Mouse (Mus musculus) small intestine, adult 2 months (tissue): ENCODE results near the gene M6pr. TPM values are rescaled to one million over a fixed set of nuclear protein-coding genes. Genes with fewer than 3 reads are reported as not detected.

Source experiments
- H3K27ac ChIP-seq: fragments of 200-500 bp; 2 replicates; pipeline ENCODE4 v1.5.1; 2012; ENCODE audit warnings: low read depth, low read length, control low read depth, inconsistent platforms; ENCODE audit not compliant: insufficient read depth
- H3K27me3 ChIP-seq: fragments of 200-500 bp; 2 replicates; pipeline ENCODE4 v1.6.1; 2012; ENCODE audit warnings: mild to moderate bottlenecking, moderate library complexity, low read length, inconsistent platforms; ENCODE audit not compliant: control insufficient read depth, insufficient read depth
- H3K36me3 ChIP-seq: fragments of 200-500 bp; 2 replicates; pipeline ENCODE4 v1.6.1; 2012; ENCODE audit warnings: mild to moderate bottlenecking, low read length, control low read depth, inconsistent platforms; ENCODE audit not compliant: control insufficient read depth, insufficient read depth
- H3K4me1 ChIP-seq: fragments of 200-500 bp; 2 replicates; pipeline ENCODE4 v1.6.1; 2012; ENCODE audit warnings: low read length, inconsistent platforms, mixed read lengths; ENCODE audit not compliant: control insufficient read depth, insufficient read depth, insufficient read length
- H3K4me3 ChIP-seq: fragments of 200-500 bp; 2 replicates; pipeline ENCODE4 v1.5.1; 2012; ENCODE audit warnings: low read depth, mild to moderate bottlenecking, control low read depth, inconsistent platforms, low read length, moderate library complexity
- CTCF ChIP-seq: fragments of 200-500 bp; IDR thresholded peaks from 2 replicates; pipeline ENCODE4 v1.5.1; 2012; ENCODE audit warnings: low read depth, mild to moderate bottlenecking, control low read depth, inconsistent platforms, low read length, moderate library complexity, mixed read lengths; ENCODE audit not compliant: insufficient replicate concordance, insufficient read length; ENCODE audit errors: extremely low read depth
- POLR2A ChIP-seq: fragments of 200-500 bp; IDR thresholded peaks from 2 replicates; pipeline ENCODE4 v1.6.1; 2012; ENCODE audit warnings: low read depth, mild to moderate bottlenecking, control low read depth, inconsistent platforms, low read length, moderate library complexity
- WGBS: fragments of 180-500 bp; shearing (Covaris S2); methylation state at CpG from one replicate; pipeline ENCODE4 v1.1.7; 2018; 5-methylcytosine and 5-hydroxymethylcytosine counted together
- polyA plus RNA-seq: library from polyadenylated mRNA; depleted of rRNA; stranded (reverse); fragments of >200 nt; gene quantifications from 2 replicates; pipeline ENCODE4 v1.2.3, GENCODE M21; 2012; rRNA removed

Gene M6pr
- 15.2 and 23.9 TPM in 2 replicates for polyA plus RNA-seq

DNA sequence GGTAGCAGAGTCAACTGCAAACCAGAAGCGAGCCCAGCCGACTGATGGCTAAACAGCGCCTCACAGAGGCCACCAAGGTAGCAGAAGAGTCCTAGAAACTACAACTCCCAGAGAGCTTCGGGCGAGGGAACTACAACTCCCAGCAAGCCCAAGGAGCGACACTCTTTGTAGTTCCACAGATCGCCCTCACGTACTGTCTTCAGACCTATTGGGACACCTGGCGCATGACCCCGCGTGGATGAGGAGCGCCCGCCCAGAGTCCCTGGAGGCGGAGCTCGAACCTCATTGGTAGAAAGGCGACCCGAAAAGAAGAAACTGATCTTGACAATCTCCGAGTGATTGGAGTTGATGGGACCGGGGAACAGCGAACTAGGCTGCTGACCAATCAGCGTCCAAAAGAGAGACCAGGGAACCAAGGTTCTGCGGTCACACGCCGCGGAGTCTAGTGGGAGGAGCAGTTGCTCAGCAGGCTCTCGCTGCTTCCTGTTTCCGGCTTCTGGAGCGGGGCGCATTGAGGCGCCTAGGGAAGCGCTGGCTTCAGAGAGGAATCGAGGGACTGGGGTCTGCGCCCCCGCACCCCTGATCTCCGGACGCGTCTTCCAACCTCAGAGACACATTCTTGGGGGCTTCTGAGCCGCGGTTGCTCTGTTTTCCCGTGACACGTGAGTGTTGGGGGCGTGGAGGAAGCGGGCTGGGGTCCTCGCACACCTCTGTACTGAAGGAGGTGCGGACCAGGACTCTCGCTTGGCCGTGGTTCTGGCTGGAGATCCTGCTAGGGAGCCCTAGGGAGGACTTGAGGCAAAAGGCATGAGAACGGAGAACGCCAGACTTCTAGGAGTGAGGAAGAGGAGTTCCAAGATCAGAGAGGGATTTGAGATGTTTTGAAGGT lies at the start of gene M6pr:
M6pr (plus strand) TSS at position 216 of the 889 bp plus-strand sequence.
- Histone ChIP-seq H3K27me3 (no peaks in the 10 kb centered on the region), H3K4me1 (peaks cover 3% of the 10 kb centered on the region; the same call in 1 of the 2 replicates), H3K36me3 (peaks cover 9% of the 10 kb centered on the region), H3K27ac (peak within 1 kb of the TSS; percentile 65), H3K4me3 (peak within 1 kb of the TSS; percentile 78)
- WGBS: under 1% methylated on average over 49 of the region's 49 CpGs
- TF ChIP-seq POLR2A (peak; percentile 67), CTCF (peak; percentile 85)

DNA sequence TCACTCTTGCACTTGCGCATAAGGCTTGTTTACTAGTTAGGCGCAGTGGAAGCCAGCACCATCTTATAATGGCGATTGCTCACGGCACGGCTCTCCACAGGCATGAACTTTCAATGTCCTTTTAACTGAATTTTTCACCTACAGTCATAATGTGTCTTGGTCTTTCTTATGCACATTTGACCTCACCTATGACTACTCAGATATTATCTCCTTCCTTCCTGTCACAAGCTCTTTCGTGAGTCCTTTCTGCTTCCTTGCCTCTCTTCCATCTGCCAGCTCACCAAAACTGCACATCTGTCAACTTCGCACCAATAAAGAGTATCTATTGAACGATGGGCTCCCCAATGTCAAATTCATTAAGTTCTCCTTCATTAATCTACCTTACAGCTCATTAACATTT lies 46.0 kb upstream of the M6pr start:
- Histone ChIP-seq H3K4me3 (no peak overlapping the region), H3K27me3 (no peaks in the 10 kb centered on the region), H3K36me3 (no peaks in the 10 kb centered on the region), H3K4me1 (no peaks in the 10 kb centered on the region), H3K27ac (no peak overlapping the region)
- 90% methylated on average over 8 of the region's 8 CpGs for WGBS
- no peak for TF ChIP-seq CTCF
- TF ChIP-seq POLR2A: no peak

DNA sequence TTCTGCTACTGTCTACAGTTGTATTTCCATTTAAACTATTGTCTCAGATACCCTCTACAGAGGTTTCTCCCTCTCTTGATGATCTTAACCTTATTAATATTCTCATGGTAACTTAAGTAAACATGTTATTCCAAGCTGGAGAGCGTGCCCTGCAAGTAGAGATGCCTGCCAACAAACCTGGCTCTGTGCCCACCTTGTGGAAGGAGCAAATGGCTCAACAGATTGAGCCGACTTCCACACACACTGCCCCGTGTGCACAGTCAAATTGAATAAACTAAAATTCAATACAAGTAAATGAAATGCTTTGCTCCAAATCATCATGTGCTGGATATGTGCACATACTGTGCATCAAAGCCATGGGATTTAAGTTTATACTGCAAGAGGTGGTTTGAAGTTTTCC lies 40.0 kb upstream of the M6pr start:
- TF ChIP-seq POLR2A: no peak
- no peak for TF ChIP-seq CTCF
- H3K27ac ChIP-seq: no peak overlapping the region
- H3K36me3 ChIP-seq: no peaks in the 10 kb centered on the region
- no peaks in the 10 kb centered on the region for H3K4me1 ChIP-seq
- no peak overlapping the region for H3K4me3 ChIP-seq
- WGBS: 25% methylated on average over 3 of the region's 3 CpGs
- H3K27me3 ChIP-seq: no peaks in the 10 kb centered on the region

DNA sequence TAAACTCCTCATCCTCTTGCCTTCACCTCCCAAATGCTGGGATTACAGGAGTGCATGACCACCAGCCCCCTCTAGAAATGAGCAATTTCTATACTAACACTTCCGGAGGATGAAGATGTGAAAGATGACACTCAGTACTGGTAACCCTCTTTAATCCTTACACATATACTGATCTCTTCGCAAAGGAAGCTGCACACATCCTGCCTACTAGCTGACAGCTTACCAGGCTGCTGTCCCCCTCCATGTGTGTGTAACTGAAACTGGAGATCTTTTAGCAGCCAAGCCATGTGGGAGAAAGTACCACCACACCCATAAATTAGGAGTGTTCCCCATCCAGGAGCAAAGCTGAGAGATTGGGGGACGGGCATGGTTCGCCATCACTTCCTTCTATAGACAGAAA lies 39.4 kb upstream of the M6pr start:
- H3K27ac ChIP-seq: no peak overlapping the region
- no peak for TF ChIP-seq POLR2A
- TF ChIP-seq CTCF: no peak
- WGBS: 78% methylated on average over 4 of the region's 4 CpGs
- no peak overlapping the region for H3K4me3 ChIP-seq
- H3K36me3 ChIP-seq: no peaks in the 10 kb centered on the region
- H3K4me1 ChIP-seq: no peaks in the 10 kb centered on the region
- H3K27me3 ChIP-seq: no peaks in the 10 kb centered on the region

DNA sequence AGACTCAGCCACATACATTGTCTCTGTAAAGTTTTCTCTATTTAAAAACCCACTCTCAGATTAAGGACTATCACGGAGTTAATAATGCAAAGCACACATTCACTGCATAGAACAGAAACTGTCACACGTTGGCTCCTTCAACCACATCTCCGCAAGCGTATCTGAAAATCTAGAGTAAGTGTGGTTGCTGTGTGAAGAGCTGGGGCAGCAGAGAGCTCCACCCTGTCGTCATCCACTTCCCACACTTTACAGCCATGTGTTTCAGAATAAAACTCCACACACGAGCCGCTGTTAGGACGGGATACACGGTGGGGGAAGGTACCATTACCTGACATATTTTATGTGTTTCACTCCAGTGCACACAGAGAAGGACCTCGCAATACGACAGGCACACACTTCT lies 38.4 kb upstream of the M6pr start:
- TF ChIP-seq POLR2A: no peak
- TF ChIP-seq CTCF: no peak
- Histone ChIP-seq H3K27ac (no peak overlapping the region), H3K4me3 (no peak overlapping the region), H3K27me3 (no peaks in the 10 kb centered on the region), H3K36me3 (no peaks in the 10 kb centered on the region), H3K4me1 (no peaks in the 10 kb centered on the region)
- 72% methylated on average over 11 of the region's 11 CpGs for WGBS

DNA sequence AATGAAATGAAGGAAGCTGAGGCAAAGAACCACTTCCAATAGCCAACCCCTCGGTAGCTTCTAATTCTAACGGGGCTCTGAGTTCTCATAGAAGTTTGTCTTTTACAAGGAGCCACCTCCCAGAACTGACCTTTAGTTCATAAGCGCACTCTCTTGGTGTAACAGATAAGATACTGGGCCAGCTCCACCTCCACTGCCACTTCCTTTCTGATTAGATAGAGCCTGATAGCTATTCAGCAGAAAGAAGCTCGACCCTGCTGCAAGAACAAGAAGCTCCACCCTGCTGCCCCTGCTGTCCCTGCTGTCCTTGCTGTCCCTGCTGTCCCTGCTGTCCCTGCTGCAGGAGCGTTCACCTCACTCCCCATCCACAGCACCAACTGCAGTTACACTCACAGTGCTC lies 34.0 kb upstream of the M6pr start:
- 22% methylated on average over 5 of the region's 5 CpGs for WGBS
- Histone ChIP-seq H3K4me3 (no peak overlapping the region), H3K27me3 (no peaks in the 10 kb centered on the region), H3K4me1 (no peaks in the 10 kb centered on the region), H3K27ac (no peak overlapping the region), H3K36me3 (no peaks in the 10 kb centered on the region)
- no peak for TF ChIP-seq CTCF
- TF ChIP-seq POLR2A: no peak

DNA sequence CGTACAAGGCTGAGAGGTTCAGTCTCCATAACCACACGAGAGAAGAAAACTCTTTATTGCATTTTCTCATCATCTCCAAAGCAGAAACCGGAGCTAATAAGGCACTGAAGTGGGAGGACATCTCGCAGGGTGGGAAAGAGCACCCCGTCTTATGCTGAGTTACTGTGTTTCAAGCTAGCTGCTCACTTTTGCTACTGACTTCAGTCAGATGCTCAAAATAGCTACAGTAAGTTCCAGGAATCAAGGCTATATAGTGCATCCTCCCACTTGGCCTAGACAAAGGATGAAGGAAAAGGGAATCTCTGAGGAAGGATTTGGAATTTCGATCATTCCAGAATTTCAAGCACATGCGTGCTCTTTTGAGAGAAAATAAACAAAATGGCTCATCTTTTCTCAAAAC lies 32.0 kb upstream of the M6pr start:
- no peaks in the 10 kb centered on the region for H3K27me3 ChIP-seq
- H3K27ac ChIP-seq: no peak overlapping the region
- WGBS: 80% methylated on average over 7 of the region's 7 CpGs
- H3K4me1 ChIP-seq: no peaks in the 10 kb centered on the region
- H3K36me3 ChIP-seq: no peaks in the 10 kb centered on the region
- no peak overlapping the region for H3K4me3 ChIP-seq
- TF ChIP-seq POLR2A: no peak
- no peak for TF ChIP-seq CTCF
